In genomic region chr13:22035267-22036148, GRCm38 (mm10) we compare ENCODE assay signal across 8 mouse cellular contexts. TPM values are rescaled to one million over a fixed set of nuclear protein-coding genes. Genes with fewer than 3 reads are reported as not detected.
DNase-seq lines count a peak whose midpoint lies in the region; ATAC-seq lines count a peak whose summit lies in the region.
"Not testable (repeated sequence)": the region's sequence is repeated elsewhere in the genome, so short reads cannot be mapped to it uniquely, and the experiment has no call there.

Gene Hist1h2ah, minus strand, starts transcription at chr13:22035568.
Gene Hist1h2bk, plus strand, starts transcription at chr13:22035870.

- H3K4me1 ChIP-seq in forebrain, embryonic 13.5 days, result peaks cover 28% of the 10 kb centered on the region
- H3K4me1 ChIP-seq in liver, embryonic 15.5 days (replicated peaks), result peaks cover 57% of the 10 kb centered on the region
- not testable (repeated sequence) for H3K4me1 ChIP-seq in neural tube, embryonic 11.5 days (ENCODE audit: control insufficient read depth, insufficient read depth, low read length)
- peaks cover 20% of the 10 kb centered on the region for H3K4me1 ChIP-seq in stomach, embryonic 16.5 days (ENCODE audit: control insufficient read depth, insufficient read depth, low read length)

- WGBS in forebrain, embryonic 13.5 days, result 0% methylated on average over 25 of the region's 69 CpGs
- WGBS in liver, embryonic 15.5 days (ENCODE audit: insufficient replicate concordance), result under 1% methylated on average over 25 of the region's 69 CpGs
- WGBS in neural tube, embryonic 11.5 days, result 0% methylated on average over 21 of the region's 69 CpGs
- WGBS in stomach, embryonic 16.5 days, result 0% methylated on average over 21 of the region's 69 CpGs

- not testable (repeated sequence) for H3K36me3 ChIP-seq in forebrain, embryonic 13.5 days (ENCODE audit: poor library complexity, severe bottlenecking); liver, embryonic 15.5 days (replicated peaks); neural tube, embryonic 11.5 days (ENCODE audit: control insufficient read depth, insufficient read depth, low read length); stomach, embryonic 16.5 days (ENCODE audit: control insufficient read depth, insufficient read depth, low read length)

- DNase-seq in ES-CJ7 (ENCODE audit: low read depth, low spot score), result peak; percentile 99
- DNase-seq in cerebellum, adult 11 months, result peak; percentile 75
- DNase-seq in heart, postnatal 10 days, result peak; percentile 90 to 91
- DNase-seq in kidney, postnatal 4 days, result peak; percentile 82 to 88
- DNase-seq in neural tube, embryonic 11.5 days (ENCODE audit: low spot score), result peak; percentile 86

- not testable (repeated sequence) for H3K27me3 ChIP-seq in forebrain, embryonic 13.5 days; liver, embryonic 15.5 days; neural tube, embryonic 11.5 days (ENCODE audit: control insufficient read depth, insufficient read depth, low read length); stomach, embryonic 16.5 days (ENCODE audit: control insufficient read depth, insufficient read depth, low read length)

- not testable (repeated sequence) for H3K9me3 ChIP-seq in forebrain, embryonic 13.5 days (replicated peaks); liver, embryonic 15.5 days (replicated peaks); neural tube, embryonic 11.5 days (ENCODE audit: control insufficient read depth, low read length); stomach, embryonic 16.5 days (replicated peaks; ENCODE audit: control insufficient read depth, low read length)

- peak; percentile 98 for ATAC-seq in forebrain, embryonic 13.5 days
- ATAC-seq in liver, embryonic 15.5 days (ENCODE audit: insufficient read depth), result peak; percentile 91
- ATAC-seq in neural tube, embryonic 11.5 days (ENCODE audit: insufficient read depth, low FRiP score, low TSS enrichment), result peak; percentile 97
- ATAC-seq in stomach, embryonic 16.5 days (ENCODE audit: insufficient read depth, low FRiP score), result peak; percentile 97

- H3K27ac ChIP-seq in forebrain, embryonic 13.5 days, result peak within 1 kb of the TSS; percentile 89
- peak within 1 kb of the TSS; percentile 100 for H3K27ac ChIP-seq in liver, embryonic 15.5 days (replicated peaks)
- H3K27ac ChIP-seq in neural tube, embryonic 11.5 days (ENCODE audit: low read depth, low read length), result peak within 1 kb of the TSS; percentile 75
- peak within 1 kb of the TSS; percentile 85 for H3K27ac ChIP-seq in stomach, embryonic 16.5 days (ENCODE audit: low read length)

- peak within 1 kb of the TSS; percentile 44 for H3K4me3 ChIP-seq in forebrain, embryonic 13.5 days
- peak within 1 kb of the TSS; percentile 58 for H3K4me3 ChIP-seq in liver, embryonic 15.5 days (replicated peaks)
- H3K4me3 ChIP-seq in neural tube, embryonic 11.5 days (ENCODE audit: low read depth, low read length), result peak within 1 kb of the TSS; percentile 21
- peak within 1 kb of the TSS; percentile 48 for H3K4me3 ChIP-seq in stomach, embryonic 16.5 days (replicated peaks; ENCODE audit: low read length)

- intact Hi-C loops in heart, postnatal 10 days (cut with DNase I), result loop anchor here (5.0 to 10.0 kb wide), 3 partner anchors 211 to 1722 kb away; partner anchors contain the start of genes Hist1h2ac, Hist1h2bc and Hist1h4b

- peak within 1 kb of the TSS; percentile 79 for H3K4me2 ChIP-seq in forebrain, embryonic 13.5 days
- peak within 1 kb of the TSS; percentile 75 for H3K4me2 ChIP-seq in liver, embryonic 15.5 days
- peak within 1 kb of the TSS; percentile 66 for H3K4me2 ChIP-seq in neural tube, embryonic 11.5 days (ENCODE audit: low read depth)
- peak within 1 kb of the TSS; percentile 71 for H3K4me2 ChIP-seq in stomach, embryonic 16.5 days (ENCODE audit: low read depth, low read length)

- H3K9ac ChIP-seq in forebrain, embryonic 13.5 days, result peak within 1 kb of the TSS; percentile 71
- H3K9ac ChIP-seq in liver, embryonic 15.5 days, result peak within 1 kb of the TSS; percentile 76
- peak within 1 kb of the TSS; percentile 69 for H3K9ac ChIP-seq in neural tube, embryonic 11.5 days (ENCODE audit: low read length)
- H3K9ac ChIP-seq in stomach, embryonic 16.5 days (ENCODE audit: low read length), result peak within 1 kb of the TSS; percentile 67

RNA-seq across cellular contexts. Expression of gene Hist1h2ah, which starts in this region (rescaled TPM):
- 2.8 and 10.7 TPM in 2 replicates for polyA plus RNA-seq in forebrain, embryonic 13.5 days (2015; fragmentation: Nextera tagmentation; extraction: Ambion mirVana)
- total RNA-seq in heart, postnatal 10 days (2021), result 100 to 1,000 TPM; 181 to 187 TPM
- polyA plus RNA-seq in liver, embryonic 15.5 days (2015; fragmentation: Nextera tagmentation; extraction: Ambion mirVana), result 9.5 and 11.4 TPM in 2 replicates
- polyA plus RNA-seq in neural tube, embryonic 11.5 days (2014; fragmentation: Nextera tagmentation; extraction: Ambion mirVana), result 6.6 and 16.2 TPM in 2 replicates
- 10.9 TPM in 1 of 2 replicates, not detected in the other for polyA plus RNA-seq in stomach, embryonic 16.5 days (2015; fragmentation: Nextera tagmentation; extraction: Ambion mirVana)

RNA-seq across cellular contexts. Expression of gene Hist1h2bk, which starts in this region (rescaled TPM):
- 7.5 and 10.3 TPM in 2 replicates for polyA plus RNA-seq in forebrain, embryonic 13.5 days (2015; fragmentation: Nextera tagmentation; extraction: Ambion mirVana)
- 100 to 1,000 TPM; 213 to 221 TPM for total RNA-seq in heart, postnatal 10 days (2021)
- 4.4 and 5.4 TPM in 2 replicates for polyA plus RNA-seq in liver, embryonic 15.5 days (2015; fragmentation: Nextera tagmentation; extraction: Ambion mirVana)
- 6.2 and 10.8 TPM in 2 replicates for polyA plus RNA-seq in neural tube, embryonic 11.5 days (2014; fragmentation: Nextera tagmentation; extraction: Ambion mirVana)
- 2.6 and 4.0 TPM in 2 replicates for polyA plus RNA-seq in stomach, embryonic 16.5 days (2015; fragmentation: Nextera tagmentation; extraction: Ambion mirVana)

Comparison
In these comparisons a context has a peak if more than half of its experiments do, and no peak if none do; other contexts are left out.
1. Peak in every context shown above with its lines: DNase-seq, ATAC-seq, H3K4me3 ChIP-seq and H3K27ac ChIP-seq.